Mouse (Mus musculus): Measurements from ENCODE around the gene Dot1l.

Dot1l gene

GRCm38 (mm10) chr10:80754594-80755290, at the start of gene Dot1l:
Gene Dot1l, plus strand, starts transcription at chr10:80755206.
- peak; percentile 98 to 99 for DNase-seq (ENCODE audit: low spot score in 2 of 2)

- no peak for DNase-seq (ENCODE audit: low spot score in 2 of 2)
These were observed 49.5 kb upstream of the Dot1l start for GRCm38 (mm10) chr10:80705479-80705878.

- no peak for DNase-seq (ENCODE audit: low spot score in 2 of 2)
These were observed 44.2 kb upstream of the Dot1l start for GRCm38 (mm10) chr10:80710834-80711233.

- no peak for DNase-seq (ENCODE audit: low spot score in 2 of 2)
These were observed 37.7 kb upstream of the Dot1l start for GRCm38 (mm10) chr10:80717281-80717680.

GRCm38 (mm10) chr10:80727369-80728127, 27.5 kb upstream of the Dot1l start:
- DNase-seq (ENCODE audit: low spot score in 2 of 2): no peak

- DNase-seq (ENCODE audit: low spot score in 2 of 2): no peak
These were observed 22.4 kb upstream of the Dot1l start for GRCm38 (mm10) chr10:80732611-80733101.

- DNase-seq (ENCODE audit: low spot score in 2 of 2): no peak
These were observed 18.3 kb upstream of the Dot1l start for GRCm38 (mm10) chr10:80736731-80737130.

- DNase-seq (ENCODE audit: low spot score in 2 of 2): no peak
These were observed 16.3 kb upstream of the Dot1l start for GRCm38 (mm10) chr10:80738657-80739056.

- peak in 1 of 2 experiments; percentile 55 for DNase-seq (ENCODE audit: low spot score in 2 of 2)
These were observed 13.9 kb upstream of the Dot1l start for GRCm38 (mm10) chr10:80741146-80741545.

GRCm38 (mm10) chr10:80741634-80742179, 13.3 kb upstream of the Dot1l start:
- peak in 1 of 2 experiments; percentile 53 for DNase-seq (ENCODE audit: low spot score in 2 of 2)

GRCm38 (mm10) chr10:80742180-80742978, 12.6 kb upstream of the Dot1l start, which contains the start of gene Ap3d1:
Gene Ap3d1, minus strand, starts transcription at chr10:80742264.
- peak; percentile 98 to 100 for DNase-seq (ENCODE audit: low spot score in 2 of 2)

GRCm38 (mm10) chr10:80744262-80744661, 10.7 kb upstream of the Dot1l start:
- no peak for DNase-seq (ENCODE audit: low spot score in 2 of 2)

GRCm38 (mm10) chr10:80747410-80747809, 7.6 kb upstream of the Dot1l start:
- peak; percentile 76 to 87 for DNase-seq (ENCODE audit: low spot score in 2 of 2)

GRCm38 (mm10) chr10:80748609-80749008, 6.4 kb upstream of the Dot1l start:
- DNase-seq (ENCODE audit: low spot score in 2 of 2): no peak

- DNase-seq (ENCODE audit: low spot score in 2 of 2): peak; percentile 65 to 77
These were observed 3.7 kb upstream of the Dot1l start for GRCm38 (mm10) chr10:80751188-80751832.

GRCm38 (mm10) chr10:80752079-80752625, 2.9 kb upstream of the Dot1l start:
- peak; percentile 66 to 74 for DNase-seq (ENCODE audit: low spot score in 2 of 2)

- DNase-seq (ENCODE audit: low spot score in 2 of 2): no peak
These were observed 447 bp downstream of the Dot1l start for GRCm38 (mm10) chr10:80755291-80756015.

- DNase-seq (ENCODE audit: low spot score in 2 of 2): no peak
These were observed 1.1 kb downstream of the Dot1l start for GRCm38 (mm10) chr10:80756099-80756498.

- DNase-seq (ENCODE audit: low spot score in 2 of 2): no peak
These were observed 1.5 kb downstream of the Dot1l start for GRCm38 (mm10) chr10:80756509-80756908.

- DNase-seq (ENCODE audit: low spot score in 2 of 2): peak; percentile 48 to 59
These were observed 2.0 kb downstream of the Dot1l start for GRCm38 (mm10) chr10:80756967-80757366.
